Mouse (Mus musculus) liver, postnatal 0 days (tissue): ENCODE measurements around the gene Stat3.

Experiments used
- CTCF ChIP-seq: sonication (generic); IDR thresholded peaks from 2 replicates; pipeline ENCODE4 v1.5.1; 2016; ENCODE audit warnings: antibody characterized with exemption, low read depth
- EP300 ChIP-seq: IDR thresholded peaks from 2 replicates; pipeline ENCODE4 v1.6.1; 2016; ENCODE audit warnings: antibody characterized with exemption, low read depth, mild to moderate bottlenecking

DNA sequence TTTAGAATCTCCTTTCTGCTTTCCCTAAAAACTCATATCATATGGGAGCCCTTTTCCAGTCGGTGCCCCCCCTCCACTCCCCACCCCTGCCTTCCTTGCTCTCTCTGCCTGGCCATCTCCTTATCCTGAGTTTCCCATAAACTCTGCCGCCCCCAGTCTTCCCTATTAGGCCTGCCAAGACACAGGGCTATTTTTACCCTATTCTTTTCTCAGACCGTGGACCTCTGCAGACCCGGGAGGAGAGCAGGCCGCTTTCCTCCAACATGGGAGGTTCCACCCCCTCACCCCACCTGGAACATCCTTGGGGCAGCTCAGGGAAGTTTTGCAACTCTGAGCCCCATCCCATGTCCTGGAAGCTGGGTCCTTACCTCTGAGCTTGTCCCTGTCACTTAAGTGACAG, 28.0 kb upstream of the Stat3 start:
- TF ChIP-seq CTCF (no peak), EP300 (no peak)
